24 mouse cellular contexts compared by ENCODE assay signal in genomic region chr4:128977217-128977616, GRCm38 (mm10).
"Had no signal": no experiment of that assay in that cellular context is flagged by ENCODE, and none has a peak within 500 bp of the region (broad histone marks: within the 10 kb centered on the region; RNA-seq: fewer than 3 reads in every experiment).

No protein-coding gene starts in this region.

- ATAC-seq: forebrain, postnatal 0 days; hindbrain, embryonic 16.5 days; intestine, embryonic 15.5 days; intestine, postnatal 0 days had no signal

- H3K36me3 ChIP-seq: heart, embryonic 10.5 days; heart, embryonic 12.5 days; hindbrain, embryonic 10.5 days; hindbrain, embryonic 12.5 days; intestine, embryonic 15.5 days; limb, embryonic 10.5 days; limb, embryonic 12.5 days; liver, embryonic 13.5 days had no signal

- H3K27ac ChIP-seq: heart, embryonic 10.5 days; hindbrain, embryonic 10.5 days; hindbrain, embryonic 12.5 days; hindbrain, embryonic 14.5 days; intestine, embryonic 15.5 days; layer of hippocampus, adult 2 months; left cerebral cortex, adult 2 months; limb, embryonic 10.5 days; limb, embryonic 12.5 days; liver, embryonic 13.5 days had no signal

- H3K27me3 ChIP-seq: heart, embryonic 12.5 days; hindbrain, embryonic 12.5 days; intestine, embryonic 15.5 days; limb, embryonic 12.5 days; liver, embryonic 13.5 days had no signal

- H3K4me1 ChIP-seq: heart, embryonic 10.5 days; heart, embryonic 12.5 days; hindbrain, embryonic 10.5 days; hindbrain, embryonic 12.5 days; intestine, embryonic 15.5 days; limb, embryonic 10.5 days; limb, embryonic 12.5 days had no signal

- H3K9ac ChIP-seq: forebrain, postnatal 0 days; heart, embryonic 12.5 days; hindbrain, embryonic 12.5 days; hindbrain, embryonic 14.5 days; intestine, embryonic 15.5 days; limb, embryonic 12.5 days; liver, embryonic 13.5 days had no signal

- DNase-seq: forebrain, postnatal 0 days; gastrocnemius, postnatal 25 days; heart, adult 18-20 months; heart, postnatal 14 days; heart, postnatal 4 days; kidney, adult 18-20 months; kidney, adult 8-10 months; kidney, postnatal 10 days; kidney, postnatal 25 days; kidney, postnatal 4 days; liver; liver, embryonic 13.5 days had no signal

- H3K4me2 ChIP-seq: heart, embryonic 12.5 days; hindbrain, embryonic 12.5 days; hindbrain, embryonic 14.5 days; intestine, embryonic 15.5 days; limb, embryonic 12.5 days; liver, embryonic 13.5 days had no signal

- H3K9me3 ChIP-seq: heart, embryonic 10.5 days; heart, embryonic 12.5 days; hindbrain, embryonic 10.5 days; hindbrain, embryonic 12.5 days; intestine, embryonic 15.5 days; limb, embryonic 10.5 days; limb, embryonic 12.5 days; liver, embryonic 13.5 days had no signal

- H3K4me3 ChIP-seq: heart, embryonic 10.5 days; heart, embryonic 12.5 days; hindbrain, embryonic 10.5 days; hindbrain, embryonic 12.5 days; intestine, embryonic 15.5 days; layer of hippocampus, adult 2 months; left cerebral cortex, adult 2 months; limb, embryonic 10.5 days; limb, embryonic 12.5 days; liver, embryonic 13.5 days had no signal
